Mouse (Mus musculus) neural tube, embryonic 13.5 days (tissue): ENCODE results near the gene Nudt17. TPM values are rescaled to one million over a fixed set of nuclear protein-coding genes. Genes with fewer than 3 reads are reported as not detected.
"Not testable (repeated sequence)": the region's sequence is repeated elsewhere in the genome, so short reads cannot be mapped to it uniquely, and the experiment has no call there.

Experiments
- ATAC-seq: fragments of 200-750 bp; cut with Nextera tagmentation; 2 replicates; pipeline ENCODE4 v1.8.0; 2017; ENCODE audit warnings: low read depth, mild to moderate bottlenecking, moderate TSS enrichment, moderate library complexity
- H3K27ac ChIP-seq: fragments of 300-500 bp; sonication (generic); replicated peaks from 2 replicates; pipeline ENCODE4 v1.5.1; 2015; ENCODE audit warnings: moderate library complexity, mild to moderate bottlenecking, inconsistent platforms
- H3K27me3 ChIP-seq: fragments of 300-500 bp; sonication (generic); 2 replicates; pipeline ENCODE4 v1.6.1; 2015; ENCODE audit warnings: mild to moderate bottlenecking, inconsistent platforms
- H3K36me3 ChIP-seq: fragments of 300-500 bp; sonication (generic); 2 replicates; pipeline ENCODE4 v1.6.1; 2015; ENCODE audit warnings: mild to moderate bottlenecking, inconsistent platforms
- H3K4me1 ChIP-seq: fragments of 300-500 bp; sonication (generic); replicated peaks from 2 replicates; pipeline ENCODE4 v1.6.1; 2015; ENCODE audit warnings: inconsistent platforms
- H3K4me2 ChIP-seq: fragments of 300-500 bp; sonication (generic); 2 replicates; pipeline ENCODE4 v1.6.1; 2015; ENCODE audit warnings: inconsistent platforms, mild to moderate bottlenecking, moderate library complexity
- H3K4me3 ChIP-seq: fragments of 300-500 bp; sonication (generic); 2 replicates; pipeline ENCODE4 v1.5.1; 2015; ENCODE audit warnings: mild to moderate bottlenecking, inconsistent platforms
- H3K9ac ChIP-seq: fragments of 300-500 bp; sonication (generic); 2 replicates; pipeline ENCODE4 v1.6.1; 2015; ENCODE audit warnings: moderate library complexity, mild to moderate bottlenecking, inconsistent platforms
- H3K9me3 ChIP-seq: fragments of 300-500 bp; sonication (generic); 2 replicates; pipeline ENCODE4 v1.6.1; 2016; ENCODE audit warnings: inconsistent platforms
- WGBS: fragments of 180-500 bp; shearing (Covaris S2); methylation state at CpG from one replicate; pipeline ENCODE4 v1.1.7; 2015; 5-methylcytosine and 5-hydroxymethylcytosine counted together
- polyA plus RNA-seq: library from polyadenylated mRNA; unstranded; fragments of >200 nt; fragmentation: Nextera tagmentation; extraction: Ambion mirVana; gene quantifications from 2 replicates; pipeline ENCODE4 v1.2.1, GENCODE M21; 2015

The Nudt17 gene
- polyA plus RNA-seq, 1 experiment from 2014 or later, result 16.2 TPM

DNA sequence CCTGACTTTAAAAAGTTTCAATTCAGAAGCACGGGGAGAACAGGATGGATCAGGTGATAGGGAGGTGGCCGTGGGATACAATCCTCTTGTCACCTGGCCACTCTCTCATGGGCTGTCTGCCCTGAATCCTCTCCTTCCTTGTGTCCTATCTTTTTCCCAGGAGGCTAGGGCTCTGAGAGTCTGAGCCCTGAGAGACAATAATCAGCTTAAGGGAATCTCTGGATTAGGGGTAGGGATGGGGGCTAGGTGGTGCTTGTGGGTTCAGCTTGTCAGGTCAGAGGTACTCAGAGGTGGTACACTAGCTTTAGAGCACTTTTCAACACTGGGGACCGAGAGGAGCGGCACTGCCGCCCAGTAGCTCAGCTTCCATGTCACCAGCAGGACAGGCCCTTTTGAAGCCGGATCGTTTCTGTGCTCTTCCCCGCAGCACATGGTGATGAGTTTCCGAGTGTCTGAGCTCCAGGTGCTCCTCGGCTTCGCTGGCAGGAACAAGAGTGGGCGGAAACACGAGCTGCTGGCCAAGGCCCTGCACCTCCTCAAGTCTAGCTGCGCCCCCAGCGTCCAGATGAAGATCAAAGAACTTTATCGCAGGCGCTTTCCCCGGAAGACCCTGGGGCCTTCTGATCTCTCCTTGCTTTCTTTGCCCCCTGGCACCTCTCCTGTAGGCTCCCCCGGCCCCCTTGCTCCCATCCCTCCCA, 9.2 kb downstream of the Nudt17 start:
- H3K27me3 ChIP-seq, result no peaks in the 10 kb centered on the region
- no peaks in the 10 kb centered on the region for H3K9me3 ChIP-seq
- WGBS, result 44% methylated on average over 19 of the region's 19 CpGs
- H3K9ac ChIP-seq, result no peak overlapping the region
- H3K4me3 ChIP-seq, result no peak overlapping the region
- ATAC-seq, result no peak
- H3K27ac ChIP-seq, result no peak overlapping the region
- H3K36me3 ChIP-seq, result peaks cover 32% of the 10 kb centered on the region
- peaks cover 28% of the 10 kb centered on the region for H3K4me1 ChIP-seq
- H3K4me2 ChIP-seq, result no peak overlapping the region

DNA sequence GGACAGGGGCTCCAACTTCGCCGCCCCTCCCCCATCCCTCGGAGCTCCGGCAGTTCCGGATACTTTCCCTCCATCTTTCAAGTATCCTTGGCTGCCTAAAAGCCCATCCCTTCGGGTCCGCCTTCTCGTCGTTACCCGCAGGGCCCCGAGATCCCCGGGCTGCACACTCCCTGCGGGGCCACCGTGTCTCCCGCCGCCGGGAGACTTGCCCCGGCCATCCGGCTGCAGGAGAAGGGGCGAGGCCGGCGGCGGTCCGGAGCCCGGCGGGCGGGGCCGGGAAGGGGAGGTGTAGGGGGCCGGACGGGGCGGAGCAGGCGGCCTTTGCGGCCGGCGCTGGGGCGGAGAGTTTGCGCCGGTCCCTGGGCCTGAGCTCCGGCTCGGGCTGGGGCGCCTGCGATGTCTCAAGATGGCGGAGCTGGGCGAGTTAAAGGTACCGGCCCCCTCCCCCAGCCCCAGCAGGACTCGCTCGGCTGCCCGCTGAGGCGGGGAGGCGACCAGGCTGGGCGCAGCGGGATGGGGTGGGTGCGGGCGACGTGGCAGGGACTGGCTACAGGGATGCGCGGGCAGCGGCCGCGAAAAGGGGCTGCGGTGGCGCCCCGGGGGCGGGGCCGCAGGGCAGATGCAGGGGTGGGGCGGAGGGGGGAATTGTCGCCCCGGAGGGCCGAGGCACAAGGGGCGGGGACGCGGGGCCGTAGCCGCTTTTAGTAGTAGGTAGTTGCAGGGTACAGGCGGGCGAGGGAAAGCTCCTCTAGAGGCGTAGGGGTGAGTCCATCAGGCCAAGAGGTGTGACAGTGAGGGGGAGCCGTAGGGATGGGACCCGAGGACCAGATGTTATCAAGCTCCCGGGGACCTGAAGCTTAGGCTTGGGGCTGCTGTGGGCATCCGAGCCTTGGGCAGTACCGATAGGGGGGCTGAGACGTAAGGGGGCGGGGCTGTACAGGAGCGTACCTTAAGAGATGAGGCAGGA, 11.3 kb downstream of the Nudt17 start:
- Histone ChIP-seq H3K4me2 (peak overlapping the region; percentile 76), H3K27ac (peak overlapping the region; percentile 93), H3K4me3 (peak overlapping the region; percentile 77), H3K4me1 (peaks cover 28% of the 10 kb centered on the region), H3K36me3 (peaks cover 13% of the 10 kb centered on the region), H3K27me3 (no peaks in the 10 kb centered on the region), H3K9ac (peak overlapping the region; percentile 90), H3K9me3 (no peaks in the 10 kb centered on the region)
- WGBS, result 1% methylated on average over 84 of the region's 85 CpGs
- ATAC-seq, result peak; percentile 94

DNA sequence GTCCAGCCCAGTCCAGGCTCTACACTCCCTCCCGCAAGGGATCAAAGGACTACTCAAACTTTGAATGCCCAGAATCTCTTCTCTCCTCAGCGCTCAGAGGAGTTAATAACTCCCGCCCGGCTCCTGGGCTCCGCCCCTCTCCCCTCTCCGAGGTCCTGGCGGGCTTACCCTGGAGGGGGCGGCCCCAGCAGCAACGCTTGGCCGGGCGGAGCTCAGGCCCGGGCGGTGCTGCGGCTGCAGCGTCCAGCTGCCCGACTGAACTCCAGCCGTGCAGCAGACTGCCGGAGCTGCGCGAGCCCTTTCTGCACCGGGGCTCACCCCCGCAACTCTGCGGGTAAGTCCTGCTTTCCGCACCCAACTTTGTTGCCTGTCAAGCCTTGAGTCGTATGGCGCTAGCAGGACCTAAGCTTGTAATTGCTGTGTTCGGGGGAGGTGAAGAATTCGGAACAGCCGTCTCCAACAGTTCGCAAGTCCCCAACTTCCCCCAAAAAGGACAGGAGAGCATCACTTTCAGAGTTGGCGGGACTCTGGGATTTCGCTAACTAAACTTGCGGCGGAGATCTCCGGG, 12.1 kb downstream of the Nudt17 start, which contains the start of gene Pias3:
Gene Pias3, plus strand, starts transcription at position 187 of the 568 bp plus-strand sequence.
- WGBS, result under 1% methylated on average over 35 of the region's 35 CpGs
- H3K36me3 ChIP-seq, result peaks cover 6% of the 10 kb centered on the region
- no peaks in the 10 kb centered on the region for H3K9me3 ChIP-seq
- peak within 1 kb of the TSS; percentile 90 for H3K9ac ChIP-seq
- H3K27me3 ChIP-seq, result no peaks in the 10 kb centered on the region
- H3K4me3 ChIP-seq, result peak within 1 kb of the TSS; percentile 77
- H3K4me1 ChIP-seq, result peaks cover 28% of the 10 kb centered on the region
- H3K27ac ChIP-seq, result peak within 1 kb of the TSS; percentile 93
- peak; percentile 75 for ATAC-seq
- H3K4me2 ChIP-seq, result peak within 1 kb of the TSS; percentile 76

DNA sequence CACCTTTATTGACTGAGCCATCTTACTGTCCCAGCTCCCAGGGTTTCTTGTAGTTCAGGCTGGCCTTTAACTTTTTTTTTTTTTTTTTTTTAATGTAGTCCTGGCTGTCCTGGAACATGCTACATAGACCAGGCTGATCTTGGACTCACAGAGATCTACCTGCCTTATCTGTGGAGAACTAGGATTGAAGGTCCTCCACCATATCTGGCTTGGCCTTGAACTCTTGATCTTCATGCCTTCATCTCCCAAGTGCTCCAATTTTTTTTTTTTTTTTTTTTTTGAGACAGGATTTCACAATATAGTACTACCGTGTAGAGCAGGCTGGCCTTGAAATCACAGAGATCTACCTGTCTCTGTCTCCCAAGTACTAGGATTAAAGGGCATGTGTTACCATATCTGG, 14.8 kb downstream of the Nudt17 start:
- Histone ChIP-seq H3K4me3 (no peak overlapping the region), H3K4me2 (no peak overlapping the region), H3K27ac (no peak overlapping the region), H3K4me1 (peaks cover 24% of the 10 kb centered on the region), H3K36me3 (no peaks in the 10 kb centered on the region), H3K9ac (no peak overlapping the region), H3K9me3 (no peaks in the 10 kb centered on the region), H3K27me3 (no peaks in the 10 kb centered on the region)
- 89% methylated on average over 1 of the region's 1 CpGs for WGBS
- ATAC-seq, result no peak

DNA sequence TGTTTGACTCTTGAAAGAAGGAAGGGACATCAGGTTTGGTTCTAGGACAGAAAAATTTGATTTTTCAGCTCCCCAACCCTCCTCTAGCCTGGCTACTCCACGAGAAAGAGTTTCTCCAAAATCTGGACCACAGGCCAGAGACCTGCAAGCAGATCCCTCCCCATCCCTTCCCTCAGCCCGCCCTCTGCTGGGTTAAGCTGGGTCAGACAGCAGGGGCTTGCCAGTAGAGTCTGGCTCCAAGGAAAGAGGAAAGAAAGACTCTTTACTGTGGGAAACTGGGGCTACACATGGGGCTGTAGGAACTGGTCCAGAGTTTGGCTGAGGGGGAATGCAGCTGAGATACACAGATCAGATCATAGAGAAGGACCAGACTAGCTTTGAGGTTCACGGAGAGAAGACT, 15.9 kb downstream of the Nudt17 start:
- Histone ChIP-seq H3K4me3 (no peak overlapping the region), H3K4me1 (peaks cover 15% of the 10 kb centered on the region), H3K27ac (no peak overlapping the region), H3K9me3 (no peaks in the 10 kb centered on the region), H3K4me2 (no peak overlapping the region), H3K9ac (no peak overlapping the region), H3K36me3 (no peaks in the 10 kb centered on the region), H3K27me3 (no peaks in the 10 kb centered on the region)
- 27% methylated on average over 3 of the region's 3 CpGs for WGBS
- no peak for ATAC-seq

DNA sequence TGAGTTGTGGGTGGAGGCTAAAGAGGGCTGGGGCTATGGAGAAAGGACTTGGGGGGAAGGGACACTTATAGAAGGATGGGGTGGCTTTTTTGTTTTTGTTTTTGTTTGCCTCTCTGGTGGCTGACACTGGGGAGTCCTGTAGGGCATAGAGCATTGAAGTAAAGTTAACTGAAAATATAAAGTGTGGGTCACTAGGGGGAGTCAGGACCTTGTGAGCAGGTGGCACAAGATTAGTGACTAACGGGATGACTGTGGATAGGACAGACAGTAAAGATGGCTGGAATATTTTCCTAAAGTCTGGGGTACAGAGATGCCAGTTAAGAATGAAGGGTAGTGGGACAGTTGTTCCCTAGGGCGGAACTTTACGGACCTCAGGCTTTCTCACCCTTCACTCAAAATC, 18.1 kb downstream of the Nudt17 start:
- Histone ChIP-seq H3K4me1 (peaks cover 3% of the 10 kb centered on the region; the same call in 1 of the 2 replicates), H3K9me3 (no peaks in the 10 kb centered on the region), H3K4me3 (no peak overlapping the region), H3K4me2 (no peak overlapping the region), H3K27me3 (peaks cover 7% of the 10 kb centered on the region; the same call in 1 of the 2 replicates), H3K9ac (no peak overlapping the region), H3K27ac (no peak overlapping the region), H3K36me3 (no peaks in the 10 kb centered on the region)
- WGBS, result 67% methylated on average over 3 of the region's 3 CpGs
- ATAC-seq, result no peak

DNA sequence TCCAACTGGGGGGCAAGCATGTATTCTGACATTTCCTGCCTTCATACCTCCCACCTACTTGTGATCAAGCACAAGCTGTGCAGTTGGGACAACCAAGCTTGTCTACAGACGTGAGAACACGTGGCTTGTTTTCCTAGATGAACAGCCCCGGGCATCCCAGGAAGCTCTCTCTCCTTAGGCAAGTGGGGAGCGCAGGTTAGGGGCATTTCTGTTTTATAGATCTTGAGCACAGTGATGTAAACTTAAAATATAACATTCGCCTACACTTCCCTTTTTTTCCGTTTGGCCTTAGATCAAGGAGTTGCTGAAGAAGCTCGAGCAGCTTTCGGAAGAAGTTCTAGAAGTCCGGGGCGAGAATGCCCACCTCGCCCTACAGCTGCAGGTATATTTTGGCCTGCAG, 19.5 kb downstream of the Nudt17 start:
- WGBS, result 85% methylated on average over 11 of the region's 11 CpGs
- H3K9ac ChIP-seq, result no peak overlapping the region
- no peaks in the 10 kb centered on the region for H3K36me3 ChIP-seq
- H3K9me3 ChIP-seq, result no peaks in the 10 kb centered on the region
- H3K4me1 ChIP-seq, result peaks cover 11% of the 10 kb centered on the region; the same call in 1 of the 2 replicates
- no peak overlapping the region for H3K4me2 ChIP-seq
- H3K4me3 ChIP-seq, result no peak overlapping the region
- H3K27ac ChIP-seq, result no peak overlapping the region
- ATAC-seq, result no peak
- peaks cover 21% of the 10 kb centered on the region for H3K27me3 ChIP-seq

DNA sequence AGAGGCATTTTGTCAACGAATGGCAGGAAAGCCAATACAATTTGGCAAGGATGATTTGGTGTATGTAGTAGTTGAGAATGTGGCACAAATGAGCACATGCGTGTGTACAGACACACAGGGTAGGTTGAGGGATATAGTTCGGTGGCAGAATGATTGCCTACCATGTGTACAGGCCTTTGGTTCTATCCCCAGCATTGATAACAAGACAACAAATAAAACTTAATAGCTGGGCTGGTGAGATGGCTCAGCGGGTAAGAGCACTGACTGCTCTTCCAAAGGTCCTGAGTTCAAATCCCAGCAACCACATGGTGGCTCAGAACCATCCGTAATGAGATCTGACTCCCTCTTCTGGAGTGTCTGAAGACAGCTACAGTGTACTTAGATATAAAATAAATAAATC, 22.3 kb downstream of the Nudt17 start:
- ATAC-seq, H3K4me3 ChIP-seq: not testable (repeated sequence)

DNA sequence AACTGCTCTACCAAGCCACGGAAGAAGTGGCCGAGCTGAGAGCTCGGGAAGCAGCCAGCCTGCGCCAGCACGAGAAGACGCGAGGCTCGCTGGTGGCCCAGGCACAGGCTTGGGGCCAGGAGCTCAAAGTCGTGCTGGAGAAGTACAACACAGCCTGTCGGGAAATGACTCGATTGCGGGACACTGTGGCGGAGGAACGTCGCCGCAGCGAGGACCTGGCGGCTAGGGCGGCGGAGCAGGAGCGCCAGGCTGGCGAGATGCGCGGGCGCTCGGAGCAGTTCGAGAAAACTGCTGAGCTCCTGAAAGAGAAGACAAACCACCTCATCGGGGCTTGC, 23.6 kb downstream of the Nudt17 start:
- Histone ChIP-seq H3K36me3 (no peaks in the 10 kb centered on the region), H3K9ac (peak overlapping the region; percentile 38; the same call in 1 of the 2 replicates), H3K27me3 (peaks cover 37% of the 10 kb centered on the region), H3K27ac (no peak overlapping the region), H3K4me3 (peak overlapping the region; percentile 24), H3K4me1 (peaks cover 9% of the 10 kb centered on the region; the same call in 1 of the 2 replicates), H3K4me2 (peak overlapping the region; percentile 51), H3K9me3 (no peaks in the 10 kb centered on the region)
- no peak for ATAC-seq
- 41% methylated on average over 28 of the region's 28 CpGs for WGBS

More for the DNA sequence above, 22.3 kb downstream of the Nudt17 start:
- Histone ChIP-seq H3K4me1 (peaks cover 11% of the 10 kb centered on the region; the same call in 1 of the 2 replicates), H3K27me3 (peaks cover 36% of the 10 kb centered on the region)
- H3K36me3 ChIP-seq, H3K4me2 ChIP-seq, H3K9ac ChIP-seq, H3K27ac ChIP-seq, H3K9me3 ChIP-seq: not testable (repeated sequence)
- WGBS, result 95% methylated on average over 5 of the region's 5 CpGs

DNA sequence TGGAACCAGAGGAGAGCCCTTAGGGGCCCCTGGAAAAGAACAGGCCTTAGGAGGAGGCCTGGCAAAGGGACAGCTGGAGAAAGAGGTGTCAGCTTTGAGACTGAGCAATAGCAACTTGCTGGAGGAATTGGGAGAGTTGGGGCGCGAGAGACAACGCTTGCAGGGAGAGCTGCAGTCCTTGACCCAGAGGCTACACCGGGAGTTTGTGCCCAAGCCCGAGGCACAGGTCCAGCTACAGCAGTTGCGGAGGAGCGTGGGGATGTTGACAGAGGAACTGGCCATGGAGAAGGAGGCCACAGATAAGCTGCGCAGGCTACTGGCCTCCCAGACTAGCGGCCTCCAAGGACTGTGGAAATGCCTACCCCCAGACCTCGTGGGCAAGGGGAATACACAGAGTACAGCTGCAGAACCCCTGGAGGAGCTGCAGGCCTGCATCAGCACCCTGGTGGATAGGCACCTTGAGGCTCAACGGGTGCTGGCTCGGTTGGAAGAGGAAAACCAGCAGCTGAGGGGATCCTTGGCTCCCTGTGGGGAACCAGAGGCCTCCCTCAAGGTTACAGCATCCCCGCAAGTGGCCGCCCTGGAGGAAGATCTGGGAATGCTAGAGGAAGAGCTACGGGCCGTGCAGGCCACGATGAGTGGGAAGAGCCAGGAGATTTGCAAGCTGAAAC, 24.1 kb downstream of the Nudt17 start:
- no peaks in the 10 kb centered on the region for H3K36me3 ChIP-seq
- H3K4me1 ChIP-seq, result peaks cover 9% of the 10 kb centered on the region; the same call in 1 of the 2 replicates
- WGBS, result 59% methylated on average over 17 of the region's 17 CpGs
- H3K27me3 ChIP-seq, result peaks cover 39% of the 10 kb centered on the region
- H3K27ac ChIP-seq, result no peak overlapping the region
- no peaks in the 10 kb centered on the region for H3K9me3 ChIP-seq
- ATAC-seq, result no peak
- H3K4me3 ChIP-seq, result peak overlapping the region; percentile 24
- peak overlapping the region; percentile 51 for H3K4me2 ChIP-seq
- H3K9ac ChIP-seq, result peak overlapping the region; percentile 38; the same call in 1 of the 2 replicates

DNA sequence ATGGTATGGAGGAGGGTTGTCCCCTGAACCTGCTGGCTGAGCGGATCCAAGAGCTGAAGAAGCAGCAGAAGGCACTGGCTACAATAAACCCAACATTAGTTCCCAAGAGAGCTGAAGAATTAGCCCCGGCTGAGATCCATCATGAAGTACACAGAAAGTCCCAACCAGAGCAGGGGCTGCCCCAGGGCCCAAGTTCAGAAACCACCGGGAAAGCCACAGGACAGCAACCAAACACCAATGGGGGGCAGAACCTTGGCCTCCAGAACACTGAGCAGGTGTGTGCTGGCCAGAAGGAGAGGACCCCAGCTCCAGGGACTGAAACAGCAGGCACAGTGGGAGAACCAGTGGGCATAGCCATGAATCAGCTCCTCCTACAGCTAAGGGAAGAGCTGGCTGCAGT, 24.9 kb downstream of the Nudt17 start:
- H3K27me3 ChIP-seq, result peaks cover 46% of the 10 kb centered on the region
- no peak overlapping the region for H3K4me3 ChIP-seq
- 85% methylated on average over 3 of the region's 3 CpGs for WGBS
- H3K4me1 ChIP-seq, result peaks cover 9% of the 10 kb centered on the region; the same call in 1 of the 2 replicates
- H3K36me3 ChIP-seq, result no peaks in the 10 kb centered on the region
- no peak overlapping the region for H3K4me2 ChIP-seq
- no peaks in the 10 kb centered on the region for H3K9me3 ChIP-seq
- no peak overlapping the region for H3K27ac ChIP-seq
- no peak overlapping the region for H3K9ac ChIP-seq
- ATAC-seq, result no peak
